26 mouse cellular contexts compared by ENCODE assay signal in genomic region chr9:52765809-52766208, GRCm38 (mm10).
DNase-seq lines count a peak whose midpoint lies in the region; ATAC-seq and TF ChIP-seq lines count a peak whose summit lies in the region.
"Had no signal": no experiment of that assay in that cellular context is flagged by ENCODE, and none has a peak within 500 bp of the region (broad histone marks: within the 10 kb centered on the region; RNA-seq: fewer than 3 reads in every experiment).

No protein-coding gene starts in this region.

- ATAC-seq in hindbrain, embryonic 12.5 days (ENCODE audit: low FRiP score): no peak
- ATAC-seq in midbrain, embryonic 13.5 days: no peak
- ATAC-seq: activated CD4-positive, CD25-positive, alpha-beta regulatory T cell, adult 4 months; forebrain, embryonic 14.5 days; forebrain, embryonic 16.5 days; Patski had no signal

- TF ChIP-seq POLR2A in CH12.LX (IDR thresholded peaks at IDR 0.05; ENCODE audit: low read depth, low read length): no peak

- H3K27me3 ChIP-seq in hindbrain, embryonic 10.5 days (ENCODE audit: insufficient read depth, poor library complexity, severe bottlenecking): no peaks in the 10 kb centered on the region
- no peaks in the 10 kb centered on the region for H3K27me3 ChIP-seq in hindbrain, embryonic 12.5 days
- H3K27me3 ChIP-seq in midbrain, embryonic 10.5 days (ENCODE audit: low read depth, poor library complexity, severe bottlenecking): no peaks in the 10 kb centered on the region
- no peaks in the 10 kb centered on the region for H3K27me3 ChIP-seq in midbrain, embryonic 13.5 days
- H3K27me3 ChIP-seq in CH12.LX (replicated peaks): no peaks in the 10 kb centered on the region
- H3K27me3 ChIP-seq: embryonic facial prominence, embryonic 13.5 days; embryonic facial prominence, embryonic 15.5 days; forebrain, embryonic 12.5 days; Patski had no signal

- H3K9ac ChIP-seq in hindbrain, embryonic 12.5 days: no peak overlapping the region
- H3K9ac ChIP-seq in midbrain, embryonic 13.5 days (replicated peaks): no peak overlapping the region
- no peak overlapping the region for H3K9ac ChIP-seq in CH12.LX (ENCODE audit: insufficient read depth, low read depth)
- H3K9ac ChIP-seq: embryonic facial prominence, embryonic 13.5 days; embryonic facial prominence, embryonic 15.5 days; forebrain, embryonic 12.5 days had no signal

- TF ChIP-seq CTCF in CH12.LX (conservative IDR thresholded peaks at IDR 0.05 in 1 of 2, IDR thresholded peaks at IDR 0.05 in 1 of 2; ENCODE audit: low read depth in 2 of 2, low read length in 2 of 2): no peak

- dilution Hi-C loops in CH12.LX (cut with MboI; ENCODE audit: extremely low pct_ligation_motif_present, extremely low pct_unique_long_range_greater_than_20kb, low sequenced_read_pairs): no loop called here

- no peak for TF ChIP-seq RAD21 in CH12.LX (IDR thresholded peaks at IDR 0.05; ENCODE audit: low read depth, low read length)

- H3K4me2 ChIP-seq in hindbrain, embryonic 12.5 days (replicated peaks): no peak overlapping the region
- no peak overlapping the region for H3K4me2 ChIP-seq in midbrain, embryonic 13.5 days (replicated peaks)
- peak overlapping the region; percentile 38; the same call in 1 of the 2 replicates for H3K4me2 ChIP-seq in CH12.LX (ENCODE audit: insufficient read depth, low read depth, poor library complexity, severe bottlenecking)
- H3K4me2 ChIP-seq: embryonic facial prominence, embryonic 13.5 days; embryonic facial prominence, embryonic 15.5 days; forebrain, embryonic 12.5 days had no signal

- no peak overlapping the region for H3K27ac ChIP-seq in hindbrain, embryonic 10.5 days
- no peak overlapping the region for H3K27ac ChIP-seq in hindbrain, embryonic 12.5 days
- 0 out of 2 replicates have a peak overlapping the region, but pooled peaks have one; percentile 6 for H3K27ac ChIP-seq in midbrain, embryonic 10.5 days (replicated peaks)
- no peak overlapping the region for H3K27ac ChIP-seq in midbrain, embryonic 13.5 days
- no peak overlapping the region for H3K27ac ChIP-seq in CH12.LX (ENCODE audit: insufficient read depth, low read depth)
- H3K27ac ChIP-seq: embryonic facial prominence, embryonic 13.5 days; embryonic facial prominence, embryonic 15.5 days; forebrain, embryonic 10.5 days; forebrain, embryonic 12.5 days had no signal

- H3K4me3 ChIP-seq in hindbrain, embryonic 10.5 days: no peak overlapping the region
- H3K4me3 ChIP-seq in hindbrain, embryonic 12.5 days: no peak overlapping the region
- no peak overlapping the region for H3K4me3 ChIP-seq in midbrain, embryonic 10.5 days
- H3K4me3 ChIP-seq in midbrain, embryonic 13.5 days (replicated peaks): no peak overlapping the region
- H3K4me3 ChIP-seq in CH12.LX (replicated peaks in 1 of 3; ENCODE audit: low read depth in 2 of 3, low read length in 2 of 3, poor library complexity in 1 of 3): no peak overlapping the region
- H3K4me3 ChIP-seq: embryonic facial prominence, embryonic 13.5 days; embryonic facial prominence, embryonic 15.5 days; erythroblast, embryonic 14.5 days; forebrain, embryonic 10.5 days; forebrain, embryonic 12.5 days had no signal

- H3K79me2 ChIP-seq in CH12.LX (replicated peaks; ENCODE audit: control insufficient read depth, extremely low read depth, insufficient read depth, poor library complexity, severe bottlenecking): no peaks in the 10 kb centered on the region

- H3K9me3 ChIP-seq in hindbrain, embryonic 10.5 days: no peaks in the 10 kb centered on the region
- no peaks in the 10 kb centered on the region for H3K9me3 ChIP-seq in hindbrain, embryonic 12.5 days (replicated peaks)
- H3K9me3 ChIP-seq in midbrain, embryonic 10.5 days (replicated peaks): no peaks in the 10 kb centered on the region
- no peaks in the 10 kb centered on the region for H3K9me3 ChIP-seq in midbrain, embryonic 13.5 days
- no peaks in the 10 kb centered on the region for H3K9me3 ChIP-seq in CH12.LX (replicated peaks; ENCODE audit: low read length)
- H3K9me3 ChIP-seq: embryonic facial prominence, embryonic 13.5 days; embryonic facial prominence, embryonic 15.5 days; forebrain, embryonic 10.5 days; forebrain, embryonic 12.5 days; G1E had no signal

- 47% methylated on average over 5 of the region's 5 CpGs for WGBS in hindbrain, embryonic 10.5 days
- 51% methylated on average over 5 of the region's 5 CpGs for WGBS in hindbrain, embryonic 12.5 days
- 68% methylated on average over 5 of the region's 5 CpGs for WGBS in midbrain, embryonic 10.5 days
- WGBS in midbrain, embryonic 13.5 days: 42% methylated on average over 5 of the region's 5 CpGs

- TF ChIP-seq EP300 in CH12.LX (IDR thresholded peaks at IDR 0.05; ENCODE audit: low read length): peak; percentile 37

- H3K4me1 ChIP-seq in hindbrain, embryonic 10.5 days (replicated peaks): peaks cover 4% of the 10 kb centered on the region; the same call in 1 of the 2 replicates
- no peaks in the 10 kb centered on the region for H3K4me1 ChIP-seq in hindbrain, embryonic 12.5 days
- no peaks in the 10 kb centered on the region for H3K4me1 ChIP-seq in midbrain, embryonic 10.5 days
- H3K4me1 ChIP-seq in midbrain, embryonic 13.5 days (replicated peaks): peaks cover 3% of the 10 kb centered on the region; the same call in 1 of the 2 replicates
- peaks cover 4 to 27% of the 10 kb centered on the region in 2 experiments; a peak in 3 of 4 replicates for H3K4me1 ChIP-seq in CH12.LX (ENCODE audit: control insufficient read depth in 1 of 2, insufficient read depth in 2 of 2)
- H3K4me1 ChIP-seq: embryonic facial prominence, embryonic 13.5 days; embryonic facial prominence, embryonic 15.5 days; forebrain, embryonic 10.5 days; forebrain, embryonic 12.5 days had no signal

- H3K36me3 ChIP-seq in hindbrain, embryonic 10.5 days: no peaks in the 10 kb centered on the region
- H3K36me3 ChIP-seq in hindbrain, embryonic 12.5 days: no peaks in the 10 kb centered on the region
- H3K36me3 ChIP-seq in midbrain, embryonic 10.5 days: no peaks in the 10 kb centered on the region
- no peaks in the 10 kb centered on the region for H3K36me3 ChIP-seq in midbrain, embryonic 13.5 days
- no peaks in the 10 kb centered on the region for H3K36me3 ChIP-seq in CH12.LX (replicated peaks in 1 of 2; ENCODE audit: control insufficient read depth in 1 of 2, insufficient read depth in 1 of 2, low read length in 1 of 2)
- H3K36me3 ChIP-seq: embryonic facial prominence, embryonic 13.5 days; embryonic facial prominence, embryonic 15.5 days; forebrain, embryonic 10.5 days; forebrain, embryonic 12.5 days; G1E had no signal

- DNase-seq in hindbrain, embryonic 10.5 days (ENCODE audit: low spot score): peak; percentile 16
- no peak for DNase-seq in midbrain, embryonic 10.5 days (ENCODE audit: low spot score)
- peak; percentile 61 for DNase-seq in CH12.LX (ENCODE audit: extremely low read depth)
- peak; percentile 32 for DNase-seq in retina, embryonic 14.5 days (ENCODE audit: low spot score)
- no peak for DNase-seq in left cerebral cortex, adult 18-20 months (ENCODE audit: low spot score in 2 of 2)
- DNase-seq in cerebellum, adult 18-20 months: no peak
- DNase-seq: adrenal gland, adult 8-10 months; adrenal gland, postnatal 14 days; adrenal gland, postnatal 36 days; cerebellum, adult 11-12 months; cerebellum, adult 8-10 months; cerebellum, adult 9-11 months; cerebellum, postnatal 14 days; cerebellum, postnatal 36 days had no signal

- in situ Hi-C loops in CH12.LX (cut with MboI; ENCODE audit: low pct_ligation_motif_present, low pct_unique_long_range_greater_than_20kb, low sequenced_read_pairs): no loop called here

TF ChIP-seq in CH12.LX, 34 proteins besides CTCF, POLR2A, EP300 and RAD21:
- TF ChIP-seq ETS1 (conservative IDR thresholded peaks at IDR 0.05; ENCODE audit: low read depth, low read length) (0 out of 2 replicates have a peak, but pooled peaks have one; percentile 22), BHLHE40 (IDR thresholded peaks at IDR 0.05; ENCODE audit: low read depth, low read length) (peak; percentile 55), NRF1 (IDR thresholded peaks at IDR 0.05; ENCODE audit: low read depth, low read length) (no peak), MEF2A (IDR thresholded peaks at IDR 0.05; ENCODE audit: borderline replicate concordance, low read depth, low read length) (0 out of 2 replicates have a peak, but pooled peaks have one; percentile 23), MYC (IDR thresholded peaks at IDR 0.05; ENCODE audit: low read depth, low read length) (0 out of 2 replicates have a peak, but pooled peaks have one; percentile 45), TCF12 (IDR thresholded peaks at IDR 0.05; ENCODE audit: low read depth, low read length) (no peak), USF1 (IDR thresholded peaks at IDR 0.05; ENCODE audit: low read depth, low read length) (no peak), ZNF384 (IDR thresholded peaks at IDR 0.05; ENCODE audit: low read depth, low read length) (no peak), IRF4 (IDR thresholded peaks at IDR 0.05; ENCODE audit: low read depth, low read length) (no peak), MAX (IDR thresholded peaks at IDR 0.05; ENCODE audit: low read length) (peak; percentile 53)

Comparison
In these comparisons a context has a peak if more than half of its experiments do, and no peak if none do; other contexts are left out.
1. DNase-seq: peak in hindbrain, embryonic 10.5 days (single experiment), CH12.LX (single experiment) and retina, embryonic 14.5 days (single experiment); none in midbrain, embryonic 10.5 days (single experiment), left cerebral cortex, adult 18-20 months (0 of 2) and cerebellum, adult 18-20 months (0 of 2).